Mouse (Mus musculus) midbrain, embryonic 15.5 days (tissue): ENCODE results near the gene Amhr2. TPM values are rescaled to one million over a fixed set of nuclear protein-coding genes. Genes with fewer than 3 reads are reported as not detected.

Experiments
- ATAC-seq: fragments of 200-750 bp; cut with Nextera tagmentation; replicated peaks from 2 replicates; pipeline ENCODE4 v1.8.0; 2017; ENCODE audit warnings: moderate TSS enrichment
- H3K27ac ChIP-seq: fragments of 300-500 bp; sonication (generic); 2 replicates; pipeline ENCODE4 v1.5.1; 2015; ENCODE audit warnings: mild to moderate bottlenecking, inconsistent platforms
- H3K27me3 ChIP-seq: fragments of 300-500 bp; sonication (generic); replicated peaks from 2 replicates; pipeline ENCODE4 v1.6.1; 2015; ENCODE audit warnings: inconsistent platforms
- H3K36me3 ChIP-seq: fragments of 300-500 bp; sonication (generic); replicated peaks from 2 replicates; pipeline ENCODE4 v1.6.1; 2015; ENCODE audit warnings: inconsistent platforms
- H3K4me1 ChIP-seq: fragments of 300-500 bp; sonication (generic); 2 replicates; pipeline ENCODE4 v1.6.1; 2015; ENCODE audit warnings: inconsistent platforms
- H3K4me2 ChIP-seq: fragments of 300-500 bp; sonication (generic); 2 replicates; pipeline ENCODE4 v1.6.1; 2015; ENCODE audit warnings: inconsistent platforms, mild to moderate bottlenecking, moderate library complexity
- H3K4me3 ChIP-seq: fragments of 300-500 bp; sonication (generic); 2 replicates; pipeline ENCODE4 v1.5.1; 2015; ENCODE audit warnings: mild to moderate bottlenecking, inconsistent platforms
- H3K9ac ChIP-seq: fragments of 300-500 bp; sonication (generic); 2 replicates; pipeline ENCODE4 v1.6.1; 2015; ENCODE audit warnings: mild to moderate bottlenecking, inconsistent platforms
- H3K9me3 ChIP-seq: fragments of 300-500 bp; sonication (generic); 2 replicates; pipeline ENCODE4 v1.6.1; 2016; ENCODE audit warnings: inconsistent platforms
- WGBS: fragments of 180-500 bp; shearing (Covaris S2); methylation state at CpG from one replicate; pipeline ENCODE4 v1.1.7; 2015; ENCODE audit warnings: mixed read lengths; 5-methylcytosine and 5-hydroxymethylcytosine counted together
- polyA plus RNA-seq: library from polyadenylated mRNA; unstranded; fragments of >200 nt; fragmentation: Nextera tagmentation; extraction: Ambion mirVana; gene quantifications from 2 replicates; pipeline ENCODE4 v1.2.1, GENCODE M21; 2015

The Amhr2 gene
- polyA plus RNA-seq, 1 experiment from 2014 or later, result 0.30 TPM

- Histone ChIP-seq H3K36me3 (peaks cover 7% of the 10 kb centered on the region; the same call in 1 of the 2 replicates), H3K27me3 (no peaks in the 10 kb centered on the region), H3K27ac (no peak overlapping the region), H3K4me1 (peaks cover 21% of the 10 kb centered on the region), H3K4me2 (no peak overlapping the region), H3K9ac (no peak overlapping the region), H3K4me3 (no peak overlapping the region), H3K9me3 (no peaks in the 10 kb centered on the region)
- no peak for ATAC-seq
- WGBS, result 71% methylated on average over 4 of the region's 4 CpGs
Observed at GRCm38 (mm10) chr15:102460971-102461370, 15.8 kb downstream of the Amhr2 start.

DNA sequence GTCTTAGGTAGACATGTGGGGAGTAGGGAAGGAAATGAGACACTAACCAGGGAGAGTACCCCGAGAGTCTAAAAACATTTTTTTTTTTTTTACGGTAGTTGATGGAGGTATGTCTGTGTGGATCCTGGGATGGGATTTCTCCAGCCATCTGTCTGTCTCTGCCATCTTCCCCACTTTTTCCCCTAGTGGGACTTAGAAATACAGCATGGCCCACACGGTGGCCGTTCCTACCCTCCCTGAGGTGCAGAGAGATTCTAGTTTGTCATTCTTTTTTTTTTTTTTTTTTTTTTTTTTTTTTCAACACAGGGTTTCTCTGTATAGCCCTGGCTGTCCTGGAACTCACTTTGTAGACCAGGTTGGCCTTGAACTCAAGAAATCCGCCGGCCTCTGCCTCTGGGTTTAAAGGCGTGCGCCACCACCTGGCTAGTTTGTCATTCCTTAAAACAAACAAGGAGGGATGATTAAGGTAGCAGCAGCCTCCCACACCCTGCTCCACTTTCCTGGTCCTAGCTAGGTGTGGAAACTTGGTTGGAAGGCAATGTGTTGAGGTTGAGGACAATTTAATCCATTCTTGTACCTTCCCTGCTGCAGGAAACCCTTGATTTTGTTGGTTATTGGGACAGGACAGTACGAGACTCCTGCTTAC lies 16.4 kb downstream of the Amhr2 start:
- no peaks in the 10 kb centered on the region for H3K27me3 ChIP-seq
- H3K4me1 ChIP-seq, result peaks cover 21% of the 10 kb centered on the region
- no peak overlapping the region for H3K4me2 ChIP-seq
- H3K9me3 ChIP-seq, result no peaks in the 10 kb centered on the region
- 84% methylated on average over 9 of the region's 9 CpGs for WGBS
- H3K9ac ChIP-seq, result no peak overlapping the region
- H3K36me3 ChIP-seq, result peaks cover 7% of the 10 kb centered on the region; the same call in 1 of the 2 replicates
- H3K27ac ChIP-seq, result no peak overlapping the region
- H3K4me3 ChIP-seq, result no peak overlapping the region
- no peak for ATAC-seq

- peaks cover 17% of the 10 kb centered on the region for H3K4me1 ChIP-seq
- no peak overlapping the region for H3K9ac ChIP-seq
- no peak overlapping the region for H3K4me3 ChIP-seq
- no peak for ATAC-seq
- H3K27me3 ChIP-seq, result no peaks in the 10 kb centered on the region
- H3K4me2 ChIP-seq, result no peak overlapping the region
- no peak overlapping the region for H3K27ac ChIP-seq
- H3K36me3 ChIP-seq, result peaks cover 10% of the 10 kb centered on the region; the same call in 1 of the 2 replicates
- H3K9me3 ChIP-seq, result no peaks in the 10 kb centered on the region
Observed at GRCm38 (mm10) chr15:102463666-102464065, 18.5 kb downstream of the Amhr2 start.

- Histone ChIP-seq H3K36me3 (0 out of 2 replicates have a peak, but pooled peaks cover 3% of the 10 kb centered on the region), H3K27ac (no peak overlapping the region), H3K9me3 (no peaks in the 10 kb centered on the region), H3K4me2 (no peak overlapping the region), H3K4me1 (peaks cover 17% of the 10 kb centered on the region), H3K4me3 (no peak overlapping the region), H3K27me3 (no peaks in the 10 kb centered on the region), H3K9ac (no peak overlapping the region)
- no peak for ATAC-seq
- 98% methylated on average over 9 of the region's 9 CpGs for WGBS
Observed at GRCm38 (mm10) chr15:102468675-102469370, 23.7 kb downstream of the Amhr2 start.

DNA sequence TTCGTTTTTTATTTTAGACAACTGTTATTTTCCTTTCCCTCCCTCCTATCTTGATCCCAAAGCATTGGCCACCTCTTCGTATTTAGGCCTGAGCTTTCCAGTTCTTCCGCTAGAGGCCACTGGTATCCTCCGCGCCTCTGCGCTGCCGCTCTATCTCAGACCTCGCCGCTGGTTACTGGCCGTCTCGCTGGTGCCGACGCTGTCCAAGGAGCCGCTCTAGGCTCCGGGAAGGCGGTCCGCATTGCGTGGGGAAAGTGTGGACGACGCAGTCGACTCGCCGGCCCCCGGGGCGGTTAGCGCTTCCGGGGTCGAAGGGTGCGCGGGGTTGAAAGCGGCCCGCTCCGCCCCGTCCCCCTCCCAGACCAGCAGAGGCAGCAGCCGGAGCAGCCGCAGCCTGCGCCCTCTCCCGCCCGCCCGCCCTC lies 25.0 kb downstream of the Amhr2 start, which contains the start of gene Pcbp2:
Pcbp2 (plus strand) TSS at position 357 of the 422 bp plus-strand sequence.
- peak; percentile 99 for ATAC-seq
- WGBS, result under 1% methylated on average over 37 of the region's 40 CpGs

GRCm38 (mm10) chr15:102470605-102471294 lies 25.6 kb downstream of the Amhr2 start:
- Histone ChIP-seq H3K9me3 (no peaks in the 10 kb centered on the region), H3K4me1 (peaks cover 17% of the 10 kb centered on the region), H3K4me3 (peak overlapping the region; percentile 93), H3K27me3 (no peaks in the 10 kb centered on the region), H3K4me2 (peak overlapping the region; percentile 65), H3K36me3 (peaks cover 21% of the 10 kb centered on the region), H3K9ac (peak overlapping the region; percentile 88), H3K27ac (peak overlapping the region; percentile 95)
- ATAC-seq, result peak; percentile 85
- under 1% methylated on average over 35 of the region's 67 CpGs for WGBS

More for the DNA sequence above, 25.0 kb downstream of the Amhr2 start, which contains the start of gene Pcbp2:
- H3K27ac ChIP-seq, result peak within 1 kb of the TSS; percentile 95
- no peaks in the 10 kb centered on the region for H3K27me3 ChIP-seq
- peak within 1 kb of the TSS; percentile 65 for H3K4me2 ChIP-seq
- H3K9ac ChIP-seq, result peak within 1 kb of the TSS; percentile 88
- H3K4me1 ChIP-seq, result peaks cover 17% of the 10 kb centered on the region
- peak within 1 kb of the TSS; percentile 93 for H3K4me3 ChIP-seq
- H3K9me3 ChIP-seq, result no peaks in the 10 kb centered on the region
- H3K36me3 ChIP-seq, result peaks cover 15% of the 10 kb centered on the region

DNA sequence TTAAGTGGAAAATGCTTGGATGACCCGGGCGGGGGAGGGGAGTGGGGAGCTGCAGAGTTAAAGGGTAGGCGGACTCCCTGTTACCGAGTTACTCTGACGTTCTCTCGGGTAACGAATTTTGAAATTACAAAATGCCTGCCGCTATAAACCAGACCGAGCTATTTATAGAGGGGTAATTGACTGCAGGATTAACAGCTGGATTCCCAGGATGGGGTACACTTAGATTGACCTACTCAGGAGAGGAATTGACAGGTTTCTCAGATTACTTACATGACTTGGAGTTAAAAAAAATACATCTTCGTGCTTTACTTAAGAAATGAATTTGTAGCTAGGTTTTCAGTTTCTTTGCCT lies 26.1 kb downstream of the Amhr2 start:
- Histone ChIP-seq H3K27me3 (no peaks in the 10 kb centered on the region), H3K4me1 (peaks cover 17% of the 10 kb centered on the region), H3K4me2 (peak overlapping the region; percentile 65), H3K4me3 (peak overlapping the region; percentile 93), H3K27ac (peak overlapping the region; percentile 95), H3K36me3 (peaks cover 26% of the 10 kb centered on the region), H3K9me3 (no peaks in the 10 kb centered on the region), H3K9ac (peak overlapping the region; percentile 88)
- 0 out of 2 replicates have a peak, but pooled peaks have one; percentile 0 for ATAC-seq
- WGBS, result 0% methylated on average over 10 of the region's 10 CpGs

DNA sequence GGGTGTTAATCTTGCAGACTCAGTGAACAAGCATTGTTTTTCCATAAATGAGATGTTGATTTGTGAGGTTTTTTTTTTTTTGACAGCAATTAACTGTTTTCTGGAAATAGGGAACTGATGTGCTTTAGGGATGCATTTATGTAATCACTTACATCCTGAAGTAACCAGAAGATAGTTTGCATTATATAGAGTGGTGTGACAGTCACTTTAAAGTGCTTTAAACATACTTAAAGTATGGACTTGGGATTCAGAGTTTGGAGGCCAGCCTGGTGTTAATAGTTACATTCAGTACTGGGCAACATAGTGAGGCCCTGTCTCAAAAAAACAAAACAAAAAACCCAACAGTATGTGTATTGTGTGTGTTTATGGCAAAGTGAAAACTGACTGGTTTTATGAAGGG lies 26.6 kb downstream of the Amhr2 start:
- H3K9ac ChIP-seq, result 0 out of 2 replicates have a peak overlapping the region, but pooled peaks have one; percentile 88

GRCm38 (mm10) chr15:102473246-102473645 lies 28.1 kb downstream of the Amhr2 start:
- Histone ChIP-seq H3K27ac (no peak overlapping the region), H3K4me2 (no peak overlapping the region), H3K9ac (no peak overlapping the region), H3K4me3 (no peak overlapping the region), H3K4me1 (peaks cover 17% of the 10 kb centered on the region), H3K36me3 (peaks cover 42% of the 10 kb centered on the region), H3K9me3 (no peaks in the 10 kb centered on the region), H3K27me3 (no peaks in the 10 kb centered on the region)
- WGBS, result 70% methylated on average over 2 of the region's 2 CpGs
- no peak for ATAC-seq

More for the DNA sequence above, 26.6 kb downstream of the Amhr2 start:
- Histone ChIP-seq H3K4me3 (peak overlapping the region; percentile 93), H3K36me3 (peaks cover 30% of the 10 kb centered on the region), H3K9me3 (no peaks in the 10 kb centered on the region), H3K4me1 (peaks cover 17% of the 10 kb centered on the region), H3K4me2 (peak overlapping the region; percentile 65), H3K27me3 (no peaks in the 10 kb centered on the region), H3K27ac (no peak overlapping the region)
- ATAC-seq, result no peak

DNA sequence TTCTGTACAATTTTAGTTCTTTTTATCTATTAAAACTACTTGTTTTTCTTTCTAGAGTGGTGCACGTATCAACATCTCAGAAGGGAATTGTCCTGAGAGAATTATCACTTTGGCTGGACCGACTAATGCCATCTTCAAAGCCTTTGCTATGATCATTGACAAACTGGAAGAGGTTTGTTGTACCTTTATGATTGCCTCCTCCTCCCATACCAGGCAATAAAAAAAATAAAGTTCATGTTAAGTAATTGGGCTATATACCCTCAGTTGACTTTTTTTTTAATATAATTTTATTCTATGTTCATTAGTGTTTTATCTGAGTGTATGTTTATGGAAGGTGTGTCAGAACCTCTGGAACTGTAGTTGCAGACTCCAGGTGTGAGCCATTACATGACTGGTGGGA lies 29.4 kb downstream of the Amhr2 start:
- Histone ChIP-seq H3K27me3 (no peaks in the 10 kb centered on the region), H3K9ac (no peak overlapping the region), H3K4me1 (peaks cover 17% of the 10 kb centered on the region), H3K4me2 (no peak overlapping the region), H3K4me3 (no peak overlapping the region), H3K9me3 (no peaks in the 10 kb centered on the region), H3K36me3 (peaks cover 49% of the 10 kb centered on the region), H3K27ac (no peak overlapping the region)
- no peak for ATAC-seq
- 92% methylated on average over 2 of the region's 2 CpGs for WGBS

DNA sequence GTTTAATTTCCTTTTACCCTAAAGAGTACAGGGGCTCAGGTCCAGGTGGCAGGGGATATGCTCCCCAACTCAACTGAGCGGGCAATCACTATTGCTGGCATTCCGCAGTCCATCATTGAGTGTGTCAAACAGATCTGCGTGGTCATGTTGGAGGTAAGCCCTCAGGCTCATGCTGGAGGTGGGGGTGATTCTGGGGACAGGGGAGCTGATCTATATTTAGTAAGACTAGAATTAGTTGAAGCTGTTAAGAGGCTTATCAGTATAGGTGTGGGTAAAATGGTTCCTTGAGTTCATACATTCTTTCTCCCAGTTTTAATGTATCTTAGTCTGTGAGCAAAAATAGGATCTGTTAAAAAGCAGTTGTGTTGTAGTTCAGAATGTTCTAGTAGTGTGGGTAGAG lies 38.0 kb downstream of the Amhr2 start:
- Histone ChIP-seq H3K36me3 (peaks cover 54% of the 10 kb centered on the region), H3K27me3 (no peaks in the 10 kb centered on the region), H3K4me3 (no peak overlapping the region), H3K9ac (no peak overlapping the region), H3K9me3 (no peaks in the 10 kb centered on the region), H3K4me2 (no peak overlapping the region), H3K27ac (no peak overlapping the region), H3K4me1 (no peaks in the 10 kb centered on the region)
- no peak for ATAC-seq
- WGBS, result 93% methylated on average over 3 of the region's 3 CpGs

DNA sequence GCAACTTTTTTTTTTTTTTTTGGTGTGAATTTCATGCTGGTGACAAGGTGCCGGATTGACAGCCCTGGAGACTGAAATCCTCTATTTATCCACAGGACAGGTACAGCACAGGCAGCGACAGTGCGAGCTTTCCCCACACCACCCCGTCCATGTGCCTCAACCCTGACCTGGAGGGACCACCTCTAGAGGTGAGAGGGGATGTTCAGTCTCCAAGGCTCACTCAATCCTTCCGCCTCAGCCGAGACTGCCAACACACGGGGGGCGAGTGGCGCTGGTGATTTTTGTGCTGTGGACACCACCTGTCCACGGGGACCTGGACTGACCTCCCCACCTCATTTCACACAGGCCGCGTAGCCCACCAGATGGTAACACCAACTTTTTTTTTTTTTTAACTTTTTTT lies 40.7 kb downstream of the Amhr2 start:
- no peaks in the 10 kb centered on the region for H3K27me3 ChIP-seq
- 94% methylated on average over 12 of the region's 12 CpGs for WGBS
- peaks cover 63% of the 10 kb centered on the region for H3K36me3 ChIP-seq
- no peaks in the 10 kb centered on the region for H3K9me3 ChIP-seq
- no peak overlapping the region for H3K4me2 ChIP-seq
- no peak for ATAC-seq
- H3K9ac ChIP-seq, result no peak overlapping the region
- H3K4me1 ChIP-seq, result no peaks in the 10 kb centered on the region
- H3K27ac ChIP-seq, result no peak overlapping the region
- no peak overlapping the region for H3K4me3 ChIP-seq
